In the genomic region with DNA sequence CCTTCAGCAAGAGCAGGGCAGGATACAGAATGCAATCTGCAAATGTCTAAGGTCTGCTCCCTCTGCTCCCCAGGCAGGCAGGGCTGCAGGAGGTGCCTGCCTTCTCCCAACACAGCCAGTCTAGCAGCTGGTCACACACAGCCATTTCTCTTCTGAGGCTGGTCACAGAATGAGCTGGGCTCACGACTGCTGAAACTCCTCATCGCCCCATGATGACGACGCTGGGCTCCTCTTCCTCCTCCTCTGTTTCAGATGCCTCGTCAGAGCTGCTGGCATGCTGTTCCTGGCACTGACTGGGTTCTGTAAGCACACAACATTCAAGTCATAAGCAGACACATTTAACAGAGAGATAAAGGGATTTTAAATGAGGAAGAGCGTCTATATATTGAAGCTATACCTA, we compare ENCODE assay signal across 21 mouse cellular contexts.
"Had no signal": no experiment of that assay in that cellular context is flagged by ENCODE, and none has a peak within 500 bp of the region (broad histone marks: within the 10 kb centered on the region; RNA-seq: fewer than 3 reads in every experiment).

No protein-coding gene starts in this region.

- ATAC-seq: intestine, embryonic 15.5 days; liver, embryonic 12.5 days; midbrain, embryonic 16.5 days had no signal

- DNase-seq: kidney, adult 11 months; kidney, adult 8-10 months; kidney, postnatal 10 days; liver; lung, adult 18-20 months; lung, postnatal 10 days; lung, postnatal 4 days; thymus, adult 2 months; thymus, postnatal 14 days; thymus, postnatal 4 days had no signal

- H3K27ac ChIP-seq: intestine, embryonic 15.5 days; kidney, embryonic 15.5 days; limb, embryonic 10.5 days; limb, embryonic 13.5 days; liver, embryonic 12.5 days; liver, embryonic 15.5 days; lung, embryonic 15.5 days; midbrain, embryonic 12.5 days; neural tube, embryonic 13.5 days had no signal

- H3K4me3 ChIP-seq: intestine, embryonic 15.5 days; kidney, embryonic 15.5 days; limb, embryonic 10.5 days; limb, embryonic 13.5 days; liver, embryonic 12.5 days; liver, embryonic 15.5 days; lung, embryonic 15.5 days; midbrain, embryonic 12.5 days; myocyte; neural tube, embryonic 13.5 days had no signal
